Mouse (Mus musculus) hindbrain, embryonic 13.5 days (tissue): ENCODE measurements around the gene Tubb4a. TPM values are rescaled to one million over a fixed set of nuclear protein-coding genes. Genes with fewer than 3 reads are reported as not detected.
A peak's percentile ranks its signal among the peaks of the same experiment; 100 is the strongest.
"Not testable (repeated sequence)": the region's sequence is repeated elsewhere in the genome, so short reads cannot be mapped to it uniquely, and the experiment has no call there.

ENCODE experiments used
- ATAC-seq: fragments of 200-750 bp; cut with Nextera tagmentation; 2 replicates; pipeline ENCODE4 v1.8.0; 2017; ENCODE audit warnings: moderate TSS enrichment; ENCODE audit not compliant: low FRiP score
- H3K27ac ChIP-seq: fragments of 300-500 bp; sonication (generic); 2 replicates; pipeline ENCODE4 v1.5.1; 2015; ENCODE audit warnings: inconsistent platforms, mild to moderate bottlenecking, moderate library complexity
- H3K27me3 ChIP-seq: fragments of 300-500 bp; sonication (generic); 2 replicates; pipeline ENCODE4 v1.6.1; 2015; ENCODE audit warnings: mild to moderate bottlenecking, inconsistent platforms
- H3K36me3 ChIP-seq: fragments of 300-500 bp; sonication (generic); 2 replicates; pipeline ENCODE4 v1.6.1; 2015; ENCODE audit warnings: mild to moderate bottlenecking, inconsistent platforms
- H3K4me1 ChIP-seq: fragments of 300-500 bp; sonication (generic); replicated peaks from 2 replicates; pipeline ENCODE4 v1.6.1; 2015; ENCODE audit warnings: inconsistent platforms
- H3K4me2 ChIP-seq: fragments of 300-500 bp; sonication (generic); 2 replicates; pipeline ENCODE4 v1.6.1; 2015; ENCODE audit warnings: inconsistent platforms, mild to moderate bottlenecking, moderate library complexity
- H3K4me3 ChIP-seq: fragments of 300-500 bp; sonication (generic); 2 replicates; pipeline ENCODE4 v1.5.1; 2015; ENCODE audit warnings: mild to moderate bottlenecking, inconsistent platforms
- H3K9ac ChIP-seq: fragments of 300-500 bp; sonication (generic); 2 replicates; pipeline ENCODE4 v1.6.1; 2015; ENCODE audit warnings: mild to moderate bottlenecking, inconsistent platforms
- H3K9me3 ChIP-seq: fragments of 300-500 bp; sonication (generic); 2 replicates; pipeline ENCODE4 v1.6.1; 2016; ENCODE audit warnings: inconsistent platforms
- WGBS: fragments of 180-500 bp; shearing (Covaris S2); methylation state at CpG from one replicate; pipeline ENCODE4 v1.1.7; 2015; 5-methylcytosine and 5-hydroxymethylcytosine counted together
- polyA plus RNA-seq: library from polyadenylated mRNA; unstranded; fragments of >200 nt; fragmentation: Nextera tagmentation; extraction: Ambion mirVana; gene quantifications from 2 replicates; pipeline ENCODE4 v1.2.1, GENCODE M21; 2015

The Tubb4a gene
- polyA plus RNA-seq = 314 and 346 TPM in 2 replicates

GRCm38 (mm10) chr17:57087049-57087832 lies at the start of gene Tubb4a:
TSS of gene Tubb4a (minus strand) at chr17:57087782.
- ATAC-seq = peak; percentile 96
- peaks cover 40% of the 10 kb centered on the region for H3K4me1 ChIP-seq
- H3K27ac ChIP-seq = peak within 1 kb of the TSS; percentile 88
- 0 out of 2 replicates have a peak, but pooled peaks cover 3% of the 10 kb centered on the region for H3K27me3 ChIP-seq
- peak within 1 kb of the TSS; percentile 86 for H3K9ac ChIP-seq
- WGBS = under 1% methylated on average over 31 of the region's 31 CpGs
- H3K36me3 ChIP-seq = peaks cover 31% of the 10 kb centered on the region
- H3K4me2 ChIP-seq = peak within 1 kb of the TSS; percentile 76
- no peaks in the 10 kb centered on the region for H3K9me3 ChIP-seq
- H3K4me3 ChIP-seq = peak within 1 kb of the TSS; percentile 66

GRCm38 (mm10) chr17:57135635-57136034 lies 48.1 kb upstream of the Tubb4a start:
- H3K9ac ChIP-seq = no peak overlapping the region
- WGBS = 87% methylated on average over 3 of the region's 3 CpGs

DNA sequence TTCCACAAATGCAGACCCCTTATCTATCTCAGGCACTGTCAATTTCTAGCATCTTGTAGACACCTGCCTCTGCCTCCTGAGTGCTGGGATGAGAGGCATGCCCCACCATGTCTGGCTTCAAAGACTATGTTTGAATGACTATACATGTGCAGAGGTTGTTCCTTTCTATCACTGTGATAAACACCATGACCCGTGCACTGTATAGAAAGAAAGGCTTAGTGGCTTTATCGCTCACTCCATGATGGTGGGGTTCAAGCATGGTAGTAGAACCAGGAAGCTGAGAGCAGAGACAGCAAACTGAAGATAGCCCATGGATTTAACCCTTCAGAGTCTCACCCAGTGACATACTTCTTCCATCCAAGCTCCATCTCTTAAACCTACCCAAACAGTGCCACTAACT lies 47.1 kb upstream of the Tubb4a start:
- WGBS = 80% methylated on average over 2 of the region's 2 CpGs
- ATAC-seq = no peak
- no peaks in the 10 kb centered on the region for H3K4me1 ChIP-seq
- no peak overlapping the region for H3K27ac ChIP-seq
- no peaks in the 10 kb centered on the region for H3K36me3 ChIP-seq
- H3K4me2 ChIP-seq = no peak overlapping the region
- no peak overlapping the region for H3K4me3 ChIP-seq
- no peaks in the 10 kb centered on the region for H3K9me3 ChIP-seq
- H3K9ac ChIP-seq = no peak overlapping the region
- no peaks in the 10 kb centered on the region for H3K27me3 ChIP-seq

More at GRCm38 (mm10) chr17:57135635-57136034, 48.1 kb upstream of the Tubb4a start:
- no peak for ATAC-seq
- no peak overlapping the region for H3K27ac ChIP-seq
- H3K4me2 ChIP-seq = no peak overlapping the region
- no peak overlapping the region for H3K4me3 ChIP-seq
- no peaks in the 10 kb centered on the region for H3K27me3 ChIP-seq
- no peaks in the 10 kb centered on the region for H3K4me1 ChIP-seq
- H3K36me3 ChIP-seq = no peaks in the 10 kb centered on the region
- H3K9me3 ChIP-seq = no peaks in the 10 kb centered on the region

DNA sequence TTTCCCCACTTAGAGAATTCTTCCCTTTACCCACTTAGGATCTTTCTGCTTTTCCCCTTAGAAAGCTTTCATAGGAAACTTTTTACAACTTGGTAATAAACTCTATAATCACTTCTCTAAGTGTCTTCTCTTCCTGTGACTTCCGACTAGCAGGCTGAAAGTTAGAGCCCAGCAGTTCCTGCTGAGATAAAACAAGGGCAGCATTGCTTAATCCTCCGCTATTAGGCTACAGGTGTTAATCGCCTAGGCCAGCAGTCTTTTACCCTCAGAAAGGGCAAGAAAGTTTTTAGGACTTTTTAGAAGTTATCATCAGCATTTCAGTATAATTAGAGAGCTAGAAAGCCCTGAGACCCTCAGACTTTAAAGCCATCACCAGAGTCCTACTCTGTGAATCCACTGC lies 46.4 kb upstream of the Tubb4a start:
- H3K27me3 ChIP-seq, H3K27ac ChIP-seq, H3K4me1 ChIP-seq, H3K4me2 ChIP-seq, H3K4me3 ChIP-seq, H3K36me3 ChIP-seq, ATAC-seq, H3K9ac ChIP-seq, H3K9me3 ChIP-seq: not testable (repeated sequence)
- 42% methylated on average over 3 of the region's 3 CpGs for WGBS

DNA sequence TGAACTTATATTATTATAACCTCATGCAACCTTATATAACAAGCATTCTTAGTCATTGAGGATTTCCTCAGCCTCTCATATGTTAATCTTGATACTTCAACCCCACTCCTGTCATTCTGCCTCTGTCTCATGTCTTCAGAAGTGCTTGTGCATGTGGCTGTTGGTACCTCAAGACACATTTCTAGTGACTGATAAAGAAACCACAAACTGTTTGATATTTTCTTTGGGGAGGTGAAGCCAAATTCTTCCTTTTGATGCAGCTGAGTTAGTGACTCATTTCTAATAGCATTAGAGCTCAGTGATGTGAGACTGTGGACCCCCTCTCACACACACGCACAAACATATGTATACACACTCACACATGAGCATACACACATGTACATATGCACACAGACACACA lies 44.2 kb upstream of the Tubb4a start:
- H3K27ac ChIP-seq = no peak overlapping the region
- 87% methylated on average over 1 of the region's 1 CpGs for WGBS
- no peaks in the 10 kb centered on the region for H3K27me3 ChIP-seq
- H3K36me3 ChIP-seq = no peaks in the 10 kb centered on the region
- H3K4me2 ChIP-seq = no peak overlapping the region
- H3K4me3 ChIP-seq = no peak overlapping the region
- no peak for ATAC-seq
- H3K9ac ChIP-seq = no peak overlapping the region
- H3K4me1 ChIP-seq = no peaks in the 10 kb centered on the region
- no peaks in the 10 kb centered on the region for H3K9me3 ChIP-seq

DNA sequence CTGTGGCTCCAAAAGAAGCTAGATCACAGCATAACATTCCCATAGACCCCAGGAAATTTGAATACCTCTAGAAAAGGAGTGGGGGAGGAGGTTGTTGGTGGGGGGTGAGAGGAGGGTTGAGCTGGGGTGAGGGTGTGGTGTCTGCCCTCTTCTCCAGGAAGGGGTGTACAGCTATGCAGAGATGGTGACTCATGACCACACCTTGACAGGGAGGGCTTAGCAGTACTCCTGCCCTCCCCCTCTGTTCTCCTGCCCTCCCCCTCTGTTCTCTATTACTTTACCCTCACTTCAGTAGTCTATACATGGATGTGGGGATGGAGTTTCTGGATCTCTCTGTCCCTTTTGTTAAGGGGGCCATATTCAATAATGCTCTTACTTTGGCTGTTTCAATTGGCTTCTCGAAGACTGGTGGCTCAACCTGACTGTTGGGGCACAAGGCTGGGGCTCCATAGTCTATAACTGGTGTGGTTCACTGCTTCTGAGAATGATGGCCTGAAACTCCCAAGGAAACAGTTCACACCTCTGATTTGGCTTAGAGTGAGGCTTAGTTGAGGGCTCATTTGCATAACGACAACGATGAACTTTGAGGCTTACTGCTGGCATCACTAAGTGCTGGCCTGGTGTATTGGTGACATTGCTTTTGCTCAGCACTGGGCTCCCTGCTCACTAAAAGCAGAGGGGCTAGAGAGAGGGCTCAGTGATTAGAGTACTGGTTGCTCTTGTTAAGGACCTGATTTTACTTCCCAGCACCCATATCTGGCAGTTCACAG lies 38.5 kb upstream of the Tubb4a start:
- WGBS = 78% methylated on average over 3 of the region's 3 CpGs
- Histone ChIP-seq H3K9me3 (no peaks in the 10 kb centered on the region), H3K27me3 (no peaks in the 10 kb centered on the region)

GRCm38 (mm10) chr17:57124792-57125191 lies 37.2 kb upstream of the Tubb4a start:
- Histone ChIP-seq H3K9me3 (no peaks in the 10 kb centered on the region), H3K36me3 (no peaks in the 10 kb centered on the region), H3K27ac (no peak overlapping the region), H3K4me1 (no peaks in the 10 kb centered on the region), H3K4me2 (no peak overlapping the region), H3K27me3 (no peaks in the 10 kb centered on the region), H3K9ac (no peak overlapping the region), H3K4me3 (no peak overlapping the region)
- 90% methylated on average over 4 of the region's 4 CpGs for WGBS
- no peak for ATAC-seq

More for the DNA sequence above, 38.5 kb upstream of the Tubb4a start:
- Histone ChIP-seq H3K4me3 (no peak overlapping the region), H3K27ac (no peak overlapping the region), H3K36me3 (no peaks in the 10 kb centered on the region), H3K9ac (no peak overlapping the region), H3K4me2 (no peak overlapping the region), H3K4me1 (no peaks in the 10 kb centered on the region)
- ATAC-seq = no peak

DNA sequence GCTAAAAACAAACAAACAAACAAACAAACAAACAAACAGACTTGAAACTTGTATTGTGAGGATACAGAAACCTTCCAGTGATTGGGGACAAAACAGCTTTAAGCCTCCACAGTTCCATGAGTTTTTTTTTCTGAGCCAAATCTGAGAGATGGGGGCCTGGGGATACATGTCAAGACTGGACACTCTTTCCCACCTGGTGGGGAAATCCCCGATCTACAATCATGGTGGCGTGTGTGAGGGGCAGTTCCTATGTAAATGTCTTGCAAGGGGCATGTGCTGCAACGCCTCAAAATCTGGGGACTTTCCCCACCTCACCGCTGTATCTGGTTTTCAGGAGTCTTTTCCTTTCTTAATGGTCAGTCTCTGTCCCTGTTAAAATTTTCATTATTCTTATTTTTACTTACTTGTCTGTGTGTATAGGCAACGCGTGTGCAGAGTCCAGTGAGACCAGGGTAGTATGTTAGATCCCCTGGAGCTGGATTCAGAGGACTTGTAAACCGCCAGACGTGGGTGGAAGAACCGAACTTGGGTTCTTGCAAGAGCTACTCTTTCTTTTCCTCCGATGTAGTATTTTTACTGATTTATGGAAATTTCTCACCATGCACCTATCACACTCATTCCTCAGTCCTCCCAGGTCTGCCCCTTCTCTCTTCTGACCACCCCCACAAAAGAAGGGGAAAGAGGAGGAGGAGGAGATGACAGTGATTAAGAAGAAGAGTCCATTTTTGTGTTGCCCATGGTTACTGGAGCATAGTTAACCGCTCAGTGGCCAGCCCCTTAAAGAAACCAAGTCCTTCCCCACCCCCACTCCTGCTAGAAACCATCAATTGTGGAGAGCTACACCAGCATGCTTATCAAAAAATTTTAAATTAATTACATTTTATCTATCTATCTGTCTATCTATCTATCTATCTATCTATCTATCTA lies 35.9 kb upstream of the Tubb4a start:
- H3K4me2 ChIP-seq = no peak overlapping the region
- H3K9me3 ChIP-seq = no peaks in the 10 kb centered on the region
- no peak overlapping the region for H3K27ac ChIP-seq
- ATAC-seq = no peak
- WGBS = 83% methylated on average over 11 of the region's 11 CpGs
- no peak overlapping the region for H3K9ac ChIP-seq
- no peak overlapping the region for H3K4me3 ChIP-seq
- H3K36me3 ChIP-seq = no peaks in the 10 kb centered on the region
- H3K4me1 ChIP-seq = 0 out of 2 replicates have a peak, but pooled peaks cover 4% of the 10 kb centered on the region
- no peaks in the 10 kb centered on the region for H3K27me3 ChIP-seq

GRCm38 (mm10) chr17:57121856-57122255 lies 34.3 kb upstream of the Tubb4a start:
- Histone ChIP-seq H3K4me1 (0 out of 2 replicates have a peak, but pooled peaks cover 5% of the 10 kb centered on the region), H3K4me2 (no peak overlapping the region), H3K4me3 (no peak overlapping the region), H3K9me3 (no peaks in the 10 kb centered on the region), H3K36me3 (no peaks in the 10 kb centered on the region), H3K9ac (no peak overlapping the region), H3K27ac (no peak overlapping the region), H3K27me3 (no peaks in the 10 kb centered on the region)
- no peak for ATAC-seq
- WGBS = 90% methylated on average over 2 of the region's 2 CpGs

DNA sequence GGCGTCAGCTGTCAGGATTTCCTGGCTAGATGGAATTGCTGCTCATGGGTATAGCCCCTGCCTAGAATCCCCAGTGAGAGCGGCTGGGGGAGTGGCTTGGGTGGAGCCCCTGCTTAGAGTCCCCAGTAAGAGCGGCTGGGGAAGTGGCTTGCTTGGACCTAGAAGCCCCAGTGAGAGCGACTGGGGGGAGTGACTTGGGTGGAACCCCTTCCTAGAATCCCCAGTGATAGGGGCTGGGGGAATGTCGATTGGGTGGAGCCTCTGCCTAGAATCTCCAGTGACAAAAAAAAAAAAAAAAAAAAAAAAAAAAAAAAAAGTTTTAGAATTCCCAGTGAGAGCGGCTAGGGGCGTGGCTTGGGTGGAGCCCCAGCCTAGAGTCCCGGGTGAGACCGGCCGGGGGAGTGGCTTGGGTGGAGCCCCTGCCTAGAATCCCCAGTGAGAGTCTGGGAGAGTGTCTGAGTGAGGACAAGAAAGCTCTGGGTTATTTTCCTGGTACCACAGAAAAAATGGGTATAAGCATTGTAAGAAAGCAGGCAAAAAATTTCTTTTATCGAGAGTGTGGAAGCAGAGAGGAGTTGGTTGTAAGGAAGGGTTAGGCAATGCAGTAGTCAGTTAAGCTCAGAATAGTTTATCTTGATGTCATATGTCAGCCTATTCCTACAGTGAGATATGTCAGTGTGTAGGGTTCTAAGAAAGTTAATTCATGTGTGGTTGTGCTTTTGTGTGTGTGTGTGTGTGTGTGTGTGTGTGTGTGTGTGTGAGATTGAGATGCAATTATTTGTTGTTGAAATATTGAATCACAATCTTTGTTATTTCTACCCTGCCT lies 31.2 kb upstream of the Tubb4a start:
- no peak for ATAC-seq
- Histone ChIP-seq H3K27ac (no peak overlapping the region), H3K27me3 (no peaks in the 10 kb centered on the region), H3K4me2 (no peak overlapping the region), H3K36me3 (no peaks in the 10 kb centered on the region), H3K4me1 (0 out of 2 replicates have a peak, but pooled peaks cover 5% of the 10 kb centered on the region), H3K9ac (no peak overlapping the region), H3K9me3 (no peaks in the 10 kb centered on the region), H3K4me3 (no peak overlapping the region)
- WGBS = 1% methylated on average over 11 of the region's 11 CpGs

- no peak overlapping the region for H3K27ac ChIP-seq
- 83% methylated on average over 2 of the region's 2 CpGs for WGBS
- H3K4me1 ChIP-seq = 0 out of 2 replicates have a peak, but pooled peaks cover 5% of the 10 kb centered on the region
- no peak for ATAC-seq
- H3K36me3 ChIP-seq = no peaks in the 10 kb centered on the region
- no peaks in the 10 kb centered on the region for H3K27me3 ChIP-seq
- H3K4me3 ChIP-seq = no peak overlapping the region
- H3K9ac ChIP-seq = no peak overlapping the region
- no peak overlapping the region for H3K4me2 ChIP-seq
- H3K9me3 ChIP-seq = no peaks in the 10 kb centered on the region
Measured at GRCm38 (mm10) chr17:57116801-57117200, 29.2 kb upstream of the Tubb4a start.
